Mouse (Mus musculus): ENCODE data around the gene Creg2.
"Not testable (repeated sequence)": the region's sequence is repeated elsewhere in the genome, so short reads cannot be mapped to it uniquely, and the experiment has no call there.

The Creg2 gene

GRCm38 (mm10) chr1:39650435-39651240 lies 636 bp downstream of the Creg2 start:
- peak; percentile 72 for DNase-seq

- peak; percentile 88 for DNase-seq
Measured at GRCm38 (mm10) chr1:39649691-39650434, 1.4 kb downstream of the Creg2 start.

GRCm38 (mm10) chr1:39648584-39648983 lies 2.7 kb downstream of the Creg2 start:
- DNase-seq, result no peak

GRCm38 (mm10) chr1:39645905-39646759 lies 5.1 kb downstream of the Creg2 start:
- DNase-seq, result peak; percentile 53

GRCm38 (mm10) chr1:39644333-39644732 lies 6.9 kb downstream of the Creg2 start:
- DNase-seq, result no peak

GRCm38 (mm10) chr1:39641667-39642066 lies 9.6 kb downstream of the Creg2 start:
- no peak for DNase-seq

- DNase-seq, result peak; percentile 35
Measured at GRCm38 (mm10) chr1:39637139-39637538, 14.1 kb downstream of the Creg2 start.

- no peak for DNase-seq
Measured at GRCm38 (mm10) chr1:39636660-39637059, 14.6 kb downstream of the Creg2 start.

- no peak for DNase-seq
Measured at GRCm38 (mm10) chr1:39636196-39636595, 15.1 kb downstream of the Creg2 start.

- DNase-seq, result no peak
Measured at GRCm38 (mm10) chr1:39628606-39629005, 22.7 kb downstream of the Creg2 start.

GRCm38 (mm10) chr1:39625491-39625890 lies 25.8 kb downstream of the Creg2 start:
- DNase-seq, result no peak

GRCm38 (mm10) chr1:39623729-39624128 lies 27.5 kb downstream of the Creg2 start:
- no peak for DNase-seq

GRCm38 (mm10) chr1:39623106-39623505 lies 28.2 kb downstream of the Creg2 start:
- DNase-seq, result no peak

GRCm38 (mm10) chr1:39618524-39618923 lies 32.8 kb downstream of the Creg2 start:
- no peak for DNase-seq

GRCm38 (mm10) chr1:39615526-39615925 lies 35.7 kb downstream of the Creg2 start:
- no peak for DNase-seq

GRCm38 (mm10) chr1:39614462-39615279 lies 36.6 kb downstream of the Creg2 start:
- peak; percentile 24 for DNase-seq

GRCm38 (mm10) chr1:39613061-39613460 lies 38.2 kb downstream of the Creg2 start:
- no peak for DNase-seq

- DNase-seq, result no peak
Measured at GRCm38 (mm10) chr1:39612491-39612890, 38.8 kb downstream of the Creg2 start.

- DNase-seq, result no peak
Measured at GRCm38 (mm10) chr1:39608534-39608933, 42.7 kb downstream of the Creg2 start.

GRCm38 (mm10) chr1:39602477-39602876 lies 48.8 kb downstream of the Creg2 start:
- DNase-seq, result no peak

GRCm38 (mm10) chr1:39598726-39599125 lies 52.5 kb downstream of the Creg2 start:
- DNase-seq, result peak; percentile 23

GRCm38 (mm10) chr1:39597135-39597534 lies 54.1 kb downstream of the Creg2 start:
- not testable (repeated sequence) for DNase-seq

Measured in right cerebral cortex, adult 18-20 months (tissue).